Mouse (Mus musculus): ENCODE data around the gene Dpyd.

DNA sequence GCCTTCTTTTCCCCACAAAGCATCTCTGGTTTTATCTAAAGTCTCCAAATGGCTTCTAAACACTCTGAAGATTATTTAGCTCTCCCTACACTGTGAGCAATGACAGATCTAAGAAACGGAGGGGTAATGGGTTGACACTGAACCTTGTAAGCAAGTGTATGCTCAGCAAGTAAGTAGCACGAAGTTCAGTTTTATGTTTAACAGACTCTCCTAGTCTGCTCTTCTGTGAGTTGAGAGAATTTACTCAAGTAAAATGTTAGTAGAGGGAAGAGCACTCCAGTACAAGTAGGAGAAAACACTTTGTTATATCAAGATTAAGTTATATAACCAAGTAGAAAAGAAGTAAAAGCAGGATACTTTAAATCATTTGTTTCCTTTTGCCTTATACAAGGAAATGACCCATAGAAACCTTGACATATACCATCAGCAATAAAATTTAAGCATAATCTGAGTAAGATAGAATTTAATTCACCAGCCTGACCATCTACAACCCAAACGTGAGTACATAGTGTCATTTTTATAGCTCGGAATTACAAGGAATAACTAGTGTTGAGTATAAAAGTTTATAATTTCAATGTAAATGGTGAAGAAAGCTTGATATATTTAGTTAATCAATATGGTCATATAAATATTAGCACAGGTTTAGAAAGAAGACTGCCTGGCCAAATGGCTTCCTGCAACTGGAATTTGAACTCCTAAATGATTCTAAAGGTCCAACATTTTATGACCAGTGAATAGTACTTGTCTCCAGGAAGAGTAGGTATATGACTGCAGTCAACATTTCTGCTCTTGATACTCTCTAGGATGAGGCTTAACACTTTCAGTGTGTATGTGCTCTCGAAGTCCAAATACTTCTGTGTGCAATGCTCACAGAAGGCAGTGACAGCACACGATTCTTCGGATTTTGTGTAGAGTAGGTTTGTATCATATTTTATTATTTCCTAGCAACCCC is 40.0 kb downstream of the Dpyd start:
- TF ChIP-seq CTCF (IDR thresholded peaks at IDR 0.05; ENCODE audit: borderline replicate concordance, insufficient read depth, low read depth, low read length) (no peak), POLR2A (IDR thresholded peaks at IDR 0.05; ENCODE audit: borderline replicate concordance, insufficient read depth, low read length) (no peak)

All from cerebellum, adult 2 months (tissue).